Mouse (Mus musculus) heart, embryonic 11.5 days (tissue): Measurements from ENCODE around the gene Rras2. TPM values are rescaled to one million over a fixed set of nuclear protein-coding genes. Genes with fewer than 3 reads are reported as not detected.

ENCODE experiments used
- ATAC-seq: fragments of 200-750 bp; cut with Nextera tagmentation; replicated peaks from 2 replicates; pipeline ENCODE4 v1.8.0; 2017; ENCODE audit warnings: moderate library complexity; ENCODE audit not compliant: insufficient number of reproducible peaks, low FRiP score, low TSS enrichment
- H3K27ac ChIP-seq: fragments of 300-500 bp; sonication (generic); 2 replicates; pipeline ENCODE4 v1.5.1; 2014; ENCODE audit warnings: mild to moderate bottlenecking, low read depth, low read length
- H3K27me3 ChIP-seq: fragments of 300-500 bp; sonication (generic); 2 replicates; pipeline ENCODE4 v1.6.1; 2014; ENCODE audit warnings: mild to moderate bottlenecking, low read length, mixed read lengths; ENCODE audit not compliant: control insufficient read depth, insufficient read depth
- H3K36me3 ChIP-seq: fragments of 300-500 bp; sonication (generic); 2 replicates; pipeline ENCODE4 v1.6.1; 2014; ENCODE audit warnings: mild to moderate bottlenecking, low read length, moderate library complexity, mixed read lengths; ENCODE audit not compliant: control insufficient read depth, insufficient read depth
- H3K4me1 ChIP-seq: fragments of 300-500 bp; sonication (generic); 2 replicates; pipeline ENCODE4 v1.6.1; 2014; ENCODE audit warnings: low read length; ENCODE audit not compliant: control insufficient read depth, insufficient read depth
- H3K4me2 ChIP-seq: fragments of 300-500 bp; sonication (generic); 2 replicates; pipeline ENCODE4 v1.6.1; 2014; ENCODE audit warnings: mild to moderate bottlenecking, moderate library complexity
- H3K4me3 ChIP-seq: fragments of 300-500 bp; sonication (generic); 2 replicates; pipeline ENCODE4 v1.5.1; 2014; ENCODE audit warnings: low read depth, low read length
- H3K9ac ChIP-seq: fragments of 300-500 bp; sonication (generic); 2 replicates; pipeline ENCODE4 v1.6.1; 2014; ENCODE audit warnings: mild to moderate bottlenecking, low read depth, low read length, moderate library complexity
- H3K9me3 ChIP-seq: fragments of 300-500 bp; sonication (generic); replicated peaks from 2 replicates; pipeline ENCODE4 v1.6.1; 2016; ENCODE audit warnings: low read length; ENCODE audit not compliant: control insufficient read depth
- WGBS: fragments of 180-500 bp; shearing (Covaris S2); extraction: QIAGEN DNeasy Blood & Tissue Kit; methylation state at CpG from one replicate; pipeline ENCODE4 v1.1.7; 2014; ENCODE audit not compliant: insufficient replicate concordance; 5-methylcytosine and 5-hydroxymethylcytosine counted together
- polyA plus RNA-seq: library from polyadenylated mRNA; unstranded; fragments of >200 nt; fragmentation: Nextera tagmentation; extraction: Ambion mirVana; gene quantifications from 2 replicates; pipeline ENCODE4 v1.2.1, GENCODE M21; 2014

Rras2 gene
- polyA plus RNA-seq, result 53.9 and 56.8 TPM in 2 replicates

GRCm38 (mm10) chr7:114117444-114117905, at the start of gene Rras2:
Rras2 (minus strand) TSS chr7:114117781.
- Histone ChIP-seq H3K9ac (peak within 1 kb of the TSS; percentile 93), H3K9me3 (no peaks in the 10 kb centered on the region), H3K36me3 (no peaks in the 10 kb centered on the region), H3K4me2 (peak within 1 kb of the TSS; percentile 75), H3K27me3 (no peaks in the 10 kb centered on the region), H3K27ac (peak within 1 kb of the TSS; percentile 99), H3K4me3 (peak within 1 kb of the TSS; percentile 93), H3K4me1 (peaks cover 21% of the 10 kb centered on the region)
- peak; percentile 97 for ATAC-seq
- WGBS, result under 1% methylated on average over 55 of the region's 55 CpGs

GRCm38 (mm10) chr7:114162975-114163374, 45.4 kb upstream of the Rras2 start:
- H3K27me3 ChIP-seq, result no peaks in the 10 kb centered on the region
- no peak for ATAC-seq

GRCm38 (mm10) chr7:114161101-114161500, 43.5 kb upstream of the Rras2 start:
- H3K27ac ChIP-seq, result no peak overlapping the region
- no peak overlapping the region for H3K9ac ChIP-seq
- H3K9me3 ChIP-seq, result no peaks in the 10 kb centered on the region
- H3K27me3 ChIP-seq, result no peaks in the 10 kb centered on the region
- WGBS, result 77% methylated on average over 8 of the region's 8 CpGs
- no peak overlapping the region for H3K4me3 ChIP-seq
- no peaks in the 10 kb centered on the region for H3K4me1 ChIP-seq
- no peak overlapping the region for H3K4me2 ChIP-seq
- no peak for ATAC-seq
- H3K36me3 ChIP-seq, result no peaks in the 10 kb centered on the region

More at GRCm38 (mm10) chr7:114162975-114163374, 45.4 kb upstream of the Rras2 start:
- WGBS, result 86% methylated on average over 5 of the region's 5 CpGs
- no peaks in the 10 kb centered on the region for H3K4me1 ChIP-seq
- H3K9me3 ChIP-seq, result no peaks in the 10 kb centered on the region
- H3K4me2 ChIP-seq, result no peak overlapping the region
- H3K4me3 ChIP-seq, result no peak overlapping the region
- H3K27ac ChIP-seq, result no peak overlapping the region
- H3K36me3 ChIP-seq, result no peaks in the 10 kb centered on the region
- H3K9ac ChIP-seq, result no peak overlapping the region

- no peaks in the 10 kb centered on the region for H3K9me3 ChIP-seq
- H3K4me2 ChIP-seq, result no peak overlapping the region
- H3K4me1 ChIP-seq, result no peaks in the 10 kb centered on the region
- H3K9ac ChIP-seq, result no peak overlapping the region
- no peak for ATAC-seq
- no peaks in the 10 kb centered on the region for H3K36me3 ChIP-seq
- no peaks in the 10 kb centered on the region for H3K27me3 ChIP-seq
- H3K4me3 ChIP-seq, result no peak overlapping the region
- 86% methylated on average over 12 of the region's 12 CpGs for WGBS
- no peak overlapping the region for H3K27ac ChIP-seq
These were observed 40.2 kb upstream of the Rras2 start for GRCm38 (mm10) chr7:114157716-114158278.

- 85% methylated on average over 4 of the region's 4 CpGs for whole genome bisulfite sequencing
- H3K36me3 ChIP-seq, result no peaks in the 10 kb centered on the region
- no peaks in the 10 kb centered on the region for H3K4me1 ChIP-seq
- H3K9ac ChIP-seq, result no peak overlapping the region
- H3K4me3 ChIP-seq, result no peak overlapping the region
- H3K9me3 ChIP-seq, result no peaks in the 10 kb centered on the region
- H3K27me3 ChIP-seq, result no peaks in the 10 kb centered on the region
- no peak overlapping the region for H3K4me2 ChIP-seq
- ATAC-seq, result no peak
- H3K27ac ChIP-seq, result no peak overlapping the region
These were observed 38.8 kb upstream of the Rras2 start for GRCm38 (mm10) chr7:114156364-114156763.

GRCm38 (mm10) chr7:114155053-114155865, 37.7 kb upstream of the Rras2 start:
- Histone ChIP-seq H3K4me3 (no peak overlapping the region), H3K4me2 (no peak overlapping the region), H3K9me3 (peaks cover 3% of the 10 kb centered on the region; the same call in 1 of the 2 replicates), H3K9ac (no peak overlapping the region), H3K36me3 (no peaks in the 10 kb centered on the region), H3K4me1 (no peaks in the 10 kb centered on the region), H3K27ac (no peak overlapping the region), H3K27me3 (no peaks in the 10 kb centered on the region)
- ATAC-seq, result 0 out of 2 replicates have a peak, but pooled peaks have one; percentile 46
- WGBS, result 36% methylated on average over 5 of the region's 5 CpGs

GRCm38 (mm10) chr7:114151036-114151780, 33.6 kb upstream of the Rras2 start:
- ATAC-seq, result no peak
- no peak overlapping the region for H3K9ac ChIP-seq
- H3K9me3 ChIP-seq, result peaks cover 3% of the 10 kb centered on the region; the same call in 1 of the 2 replicates
- no peaks in the 10 kb centered on the region for H3K27me3 ChIP-seq
- H3K4me2 ChIP-seq, result no peak overlapping the region
- H3K27ac ChIP-seq, result no peak overlapping the region
- H3K4me3 ChIP-seq, result no peak overlapping the region
- no peaks in the 10 kb centered on the region for H3K4me1 ChIP-seq
- no peaks in the 10 kb centered on the region for H3K36me3 ChIP-seq
- 90% methylated on average over 5 of the region's 5 CpGs for WGBS

GRCm38 (mm10) chr7:114149564-114149963, 32.0 kb upstream of the Rras2 start:
- no peak for ATAC-seq
- no peaks in the 10 kb centered on the region for H3K4me1 ChIP-seq
- no peak overlapping the region for H3K4me2 ChIP-seq
- WGBS, result 77% methylated on average over 6 of the region's 6 CpGs
- no peak overlapping the region for H3K4me3 ChIP-seq
- H3K9ac ChIP-seq, result no peak overlapping the region
- H3K27me3 ChIP-seq, result no peaks in the 10 kb centered on the region
- peaks cover 3% of the 10 kb centered on the region; the same call in 1 of the 2 replicates for H3K9me3 ChIP-seq
- H3K27ac ChIP-seq, result no peak overlapping the region
- no peaks in the 10 kb centered on the region for H3K36me3 ChIP-seq
